Mouse (Mus musculus): ENCODE results near the gene Slc27a4. TPM values are rescaled to one million over a fixed set of nuclear protein-coding genes. Genes with fewer than 3 reads are reported as not detected.

Gene Slc27a4
- polyA plus RNA-seq (2012; rRNA removed) = 13.7 and 14.2 TPM in 2 replicates

GRCm38 (mm10) chr2:29802075-29802826, at the start of gene Slc27a4:
Gene Slc27a4, plus strand, starts transcription at chr2:29802634.
- Histone ChIP-seq H3K36me3 (ENCODE audit: control insufficient read depth, insufficient read depth, low read length) (peaks cover 8% of the 10 kb centered on the region; the same call in 1 of the 2 replicates), H3K4me3 (ENCODE audit: extremely low read depth, insufficient read depth, insufficient read length) (peak within 1 kb of the TSS; percentile 76), H3K27me3 (ENCODE audit: control insufficient read depth, insufficient read depth, low read length) (no peaks in the 10 kb centered on the region), H3K27ac (ENCODE audit: insufficient read depth, low read length) (no peak within 1 kb of the TSS), H3K4me1 (ENCODE audit: control insufficient read depth, insufficient read depth, insufficient read length) (no peaks in the 10 kb centered on the region; the same call in 1 of the 2 replicates)
- TF ChIP-seq POLR2A (IDR thresholded peaks at IDR 0.05; ENCODE audit: low read depth, low read length) (no peak; the same call in 1 of the 2 replicates), CTCF (IDR thresholded peaks at IDR 0.05; ENCODE audit: extremely low read depth, insufficient read depth, insufficient read length, insufficient replicate concordance) (no peak)
- peak; percentile 60 to 99 for DNase-seq (ENCODE audit: low read depth in 1 of 2, low spot score in 2 of 2)
- WGBS = 5% methylated on average over 26 of the region's 28 CpGs

DNA sequence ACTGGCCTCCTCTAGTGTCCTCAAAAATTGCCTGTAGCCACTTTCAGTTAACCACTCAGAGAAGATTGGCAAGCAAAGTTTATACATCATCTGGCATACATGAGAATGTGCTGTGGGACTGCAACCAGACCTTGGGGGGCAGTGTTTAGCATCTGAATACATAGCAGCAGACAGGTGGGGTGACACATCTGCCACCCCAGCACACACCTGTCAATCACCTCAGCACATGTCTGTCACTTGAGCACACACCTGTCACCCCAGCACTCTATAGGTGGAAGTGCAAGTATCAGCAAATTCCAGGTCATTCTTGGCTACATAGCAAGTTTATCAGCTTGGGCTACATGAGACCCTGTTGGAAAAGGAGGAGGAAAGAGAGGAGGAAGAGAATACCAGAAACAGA, 46.7 kb upstream of the Slc27a4 start:
- Histone ChIP-seq H3K4me3 (ENCODE audit: extremely low read depth, insufficient read depth, insufficient read length) (no peak overlapping the region), H3K27ac (ENCODE audit: insufficient read depth, low read length) (no peak overlapping the region), H3K4me1 (ENCODE audit: control insufficient read depth, insufficient read depth, insufficient read length) (no peaks in the 10 kb centered on the region), H3K36me3 (ENCODE audit: control insufficient read depth, insufficient read depth, low read length) (no peaks in the 10 kb centered on the region), H3K27me3 (ENCODE audit: control insufficient read depth, insufficient read depth, low read length) (peaks cover 13% of the 10 kb centered on the region)
- DNase-seq (ENCODE audit: low read depth in 1 of 2, low spot score in 2 of 2) = no peak
- TF ChIP-seq POLR2A (IDR thresholded peaks at IDR 0.05; ENCODE audit: low read depth, low read length) (no peak), CTCF (IDR thresholded peaks at IDR 0.05; ENCODE audit: extremely low read depth, insufficient read depth, insufficient read length, insufficient replicate concordance) (no peak)

DNA sequence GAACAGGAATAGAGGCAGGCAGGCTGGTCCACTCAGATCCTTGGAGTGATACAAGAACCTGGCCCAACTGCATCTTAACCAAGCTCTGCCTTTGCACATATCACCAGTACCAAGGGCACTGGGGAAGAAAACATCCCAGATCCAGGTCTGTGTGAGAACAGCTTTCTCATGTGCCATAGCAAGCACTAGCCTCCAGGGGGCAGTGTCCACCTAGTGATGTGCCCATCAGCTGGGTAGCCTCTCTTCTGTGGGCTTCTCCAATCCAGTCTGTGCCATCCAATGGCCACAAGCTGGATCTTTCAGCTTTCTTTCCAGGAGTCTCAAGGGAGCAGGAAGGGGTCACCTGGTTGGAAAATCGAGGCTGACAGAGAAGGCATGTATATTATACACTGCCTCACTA, 37.6 kb upstream of the Slc27a4 start:
- 0% methylated on average over 1 of the region's 1 CpGs for WGBS

GRCm38 (mm10) chr2:29767976-29768709, 34.3 kb upstream of the Slc27a4 start:
- Histone ChIP-seq H3K36me3 (ENCODE audit: control insufficient read depth, insufficient read depth, low read length) (no peaks in the 10 kb centered on the region), H3K27ac (ENCODE audit: insufficient read depth, low read length) (no peak overlapping the region), H3K27me3 (ENCODE audit: control insufficient read depth, insufficient read depth, low read length) (no peaks in the 10 kb centered on the region), H3K4me3 (ENCODE audit: extremely low read depth, insufficient read depth, insufficient read length) (no peak overlapping the region), H3K4me1 (ENCODE audit: control insufficient read depth, insufficient read depth, insufficient read length) (no peaks in the 10 kb centered on the region)
- TF ChIP-seq CTCF (IDR thresholded peaks at IDR 0.05; ENCODE audit: extremely low read depth, insufficient read depth, insufficient read length, insufficient replicate concordance) (no peak), POLR2A (IDR thresholded peaks at IDR 0.05; ENCODE audit: low read depth, low read length) (no peak)
- DNase-seq (ENCODE audit: low read depth in 1 of 2, low spot score in 2 of 2) = no peak
- 79% methylated on average over 11 of the region's 11 CpGs for WGBS

More for the DNA sequence above, 37.6 kb upstream of the Slc27a4 start:
- Histone ChIP-seq H3K36me3 (ENCODE audit: control insufficient read depth, insufficient read depth, low read length) (no peaks in the 10 kb centered on the region), H3K4me1 (ENCODE audit: control insufficient read depth, insufficient read depth, insufficient read length) (no peaks in the 10 kb centered on the region), H3K27me3 (ENCODE audit: control insufficient read depth, insufficient read depth, low read length) (no peaks in the 10 kb centered on the region), H3K27ac (ENCODE audit: insufficient read depth, low read length) (no peak overlapping the region), H3K4me3 (ENCODE audit: extremely low read depth, insufficient read depth, insufficient read length) (no peak overlapping the region)
- no peak for TF ChIP-seq POLR2A (IDR thresholded peaks at IDR 0.05; ENCODE audit: low read depth, low read length)
- peak; percentile 88; the same call in 1 of the 2 replicates for TF ChIP-seq CTCF (IDR thresholded peaks at IDR 0.05; ENCODE audit: extremely low read depth, insufficient read depth, insufficient read length, insufficient replicate concordance)
- DNase-seq (ENCODE audit: low read depth in 1 of 2, low spot score in 2 of 2) = peak; percentile 14 to 57

GRCm38 (mm10) chr2:29768901-29769300, 33.5 kb upstream of the Slc27a4 start:
- H3K4me1 ChIP-seq (ENCODE audit: control insufficient read depth, insufficient read depth, insufficient read length) = no peaks in the 10 kb centered on the region
- H3K27me3 ChIP-seq (ENCODE audit: control insufficient read depth, insufficient read depth, low read length) = no peaks in the 10 kb centered on the region
- DNase-seq (ENCODE audit: low read depth in 1 of 2, low spot score in 2 of 2) = no peak
- WGBS = 71% methylated on average over 9 of the region's 9 CpGs
- H3K27ac ChIP-seq (ENCODE audit: insufficient read depth, low read length) = no peak overlapping the region
- no peaks in the 10 kb centered on the region for H3K36me3 ChIP-seq (ENCODE audit: control insufficient read depth, insufficient read depth, low read length)
- no peak overlapping the region for H3K4me3 ChIP-seq (ENCODE audit: extremely low read depth, insufficient read depth, insufficient read length)
- TF ChIP-seq POLR2A (IDR thresholded peaks at IDR 0.05; ENCODE audit: low read depth, low read length) (no peak), CTCF (IDR thresholded peaks at IDR 0.05; ENCODE audit: extremely low read depth, insufficient read depth, insufficient read length, insufficient replicate concordance) (no peak)

GRCm38 (mm10) chr2:29770162-29770561, 32.3 kb upstream of the Slc27a4 start:
- no peaks in the 10 kb centered on the region for H3K4me1 ChIP-seq (ENCODE audit: control insufficient read depth, insufficient read depth, insufficient read length)
- H3K36me3 ChIP-seq (ENCODE audit: control insufficient read depth, insufficient read depth, low read length) = peaks cover 2% of the 10 kb centered on the region; the same call in 1 of the 2 replicates
- no peaks in the 10 kb centered on the region for H3K27me3 ChIP-seq (ENCODE audit: control insufficient read depth, insufficient read depth, low read length)
- TF ChIP-seq CTCF (IDR thresholded peaks at IDR 0.05; ENCODE audit: extremely low read depth, insufficient read depth, insufficient read length, insufficient replicate concordance) = no peak
- no peak for TF ChIP-seq POLR2A (IDR thresholded peaks at IDR 0.05; ENCODE audit: low read depth, low read length)
- no peak for DNase-seq (ENCODE audit: low read depth in 1 of 2, low spot score in 2 of 2)
- no peak overlapping the region for H3K27ac ChIP-seq (ENCODE audit: insufficient read depth, low read length)
- no peak overlapping the region for H3K4me3 ChIP-seq (ENCODE audit: extremely low read depth, insufficient read depth, insufficient read length)

Data from spleen, adult 2 months (tissue).